Mouse (Mus musculus) hindbrain, embryonic 14.5 days (tissue): ENCODE measurements around the gene Megf6. TPM values are rescaled to one million over a fixed set of nuclear protein-coding genes. Genes with fewer than 3 reads are reported as not detected.

Experiments
- ATAC-seq: fragments of 200-750 bp; cut with Nextera tagmentation; 2 replicates; pipeline ENCODE4 v1.8.0; 2017; ENCODE audit warnings: moderate number of reproducible peaks, mild to moderate bottlenecking, moderate TSS enrichment, moderate library complexity; ENCODE audit not compliant: low FRiP score
- DNase-seq: peaks from one replicate; pipeline ENCODE4 v3.0.0-alpha.2; 2015; ENCODE audit warnings: low spot score
- H3K27ac ChIP-seq: fragments of 300-500 bp; sonication (generic); 2 replicates; pipeline ENCODE4 v1.5.1; 2014; ENCODE audit warnings: mild to moderate bottlenecking, moderate library complexity
- H3K27me3 ChIP-seq: fragments of 300-500 bp; sonication (generic); 2 replicates; pipeline ENCODE4 v1.6.1; 2014; ENCODE audit warnings: mild to moderate bottlenecking, low read length, mixed read lengths; ENCODE audit not compliant: control insufficient read depth, insufficient read depth
- H3K36me3 ChIP-seq: fragments of 300-500 bp; sonication (generic); replicated peaks from 2 replicates; pipeline ENCODE4 v1.6.1; 2014; ENCODE audit not compliant: control insufficient read depth, insufficient read depth
- H3K4me1 ChIP-seq: fragments of 300-500 bp; sonication (generic); replicated peaks from 2 replicates; pipeline ENCODE4 v1.6.1; 2014; ENCODE audit warnings: antibody characterized with exemption, low read length, mixed read lengths; ENCODE audit not compliant: control insufficient read depth, insufficient read depth
- H3K4me2 ChIP-seq: fragments of 300-500 bp; sonication (generic); replicated peaks from 2 replicates; pipeline ENCODE4 v1.6.1; 2014; ENCODE audit warnings: mild to moderate bottlenecking, moderate library complexity
- H3K4me3 ChIP-seq: fragments of 300-500 bp; sonication (generic); replicated peaks from 2 replicates; pipeline ENCODE4 v1.5.1; 2014; ENCODE audit warnings: mild to moderate bottlenecking, low read length
- H3K9ac ChIP-seq: fragments of 300-500 bp; sonication (generic); 2 replicates; pipeline ENCODE4 v1.6.1; 2014
- H3K9me3 ChIP-seq: fragments of 300-500 bp; sonication (generic); 2 replicates; pipeline ENCODE4 v1.6.1; 2016; ENCODE audit warnings: low read length; ENCODE audit not compliant: control insufficient read depth
- WGBS: fragments of 180-500 bp; shearing (Covaris S2); extraction: QIAGEN DNeasy Blood & Tissue Kit; methylation state at CpG from one replicate; pipeline ENCODE4 v1.1.7; 2014; 5-methylcytosine and 5-hydroxymethylcytosine counted together
- polyA plus RNA-seq: library from polyadenylated mRNA; unstranded; fragments of >200 nt; fragmentation: Nextera tagmentation; extraction: Ambion mirVana; gene quantifications from 2 replicates; pipeline ENCODE4 v1.2.1, GENCODE M21; 2014

Gene Megf6
- polyA plus RNA-seq, 1 experiment from 2014 or later = 10.1 TPM

DNA sequence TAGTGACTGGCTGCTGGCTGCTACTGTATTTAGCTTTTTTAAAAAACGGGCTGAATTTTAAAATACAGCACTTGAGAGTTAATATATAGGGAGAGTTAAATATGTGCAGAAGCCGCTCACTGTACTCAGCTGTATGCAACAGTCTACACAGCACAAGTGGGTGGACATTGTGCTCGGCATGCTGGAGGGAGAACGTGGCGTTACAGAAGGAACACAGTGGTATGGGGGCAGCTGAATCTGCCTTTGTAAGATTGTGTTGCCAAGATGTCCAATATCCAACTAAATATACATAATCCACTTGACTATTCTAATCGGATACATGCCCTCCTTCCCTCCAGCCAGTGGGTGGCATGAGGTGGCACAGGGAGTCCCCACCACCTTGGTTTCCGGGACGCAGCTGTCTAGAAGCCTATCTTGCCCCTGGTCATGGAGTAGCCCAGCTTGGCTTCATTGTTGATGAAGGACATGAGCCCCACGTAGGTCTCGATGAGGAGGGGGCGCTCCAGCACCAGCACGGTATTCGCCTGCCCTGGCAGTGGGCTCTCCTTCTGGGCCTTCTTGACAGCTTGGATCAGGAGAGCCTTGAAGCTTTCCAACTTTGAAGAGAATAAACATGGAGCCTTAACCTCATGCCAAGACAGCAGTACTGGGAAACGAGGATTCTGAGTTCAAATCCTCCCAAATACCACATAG is 12.4 kb upstream of the Megf6 start:
- Histone ChIP-seq H3K9me3 (no peaks in the 10 kb centered on the region), H3K4me1 (peaks cover 14% of the 10 kb centered on the region), H3K4me3 (no peak overlapping the region), H3K36me3 (peaks cover 46% of the 10 kb centered on the region), H3K27me3 (no peaks in the 10 kb centered on the region), H3K27ac (no peak overlapping the region), H3K4me2 (no peak overlapping the region), H3K9ac (no peak overlapping the region)
- DNase-seq = no peak
- WGBS = 95% methylated on average over 14 of the region's 14 CpGs
- no peak for ATAC-seq

DNA sequence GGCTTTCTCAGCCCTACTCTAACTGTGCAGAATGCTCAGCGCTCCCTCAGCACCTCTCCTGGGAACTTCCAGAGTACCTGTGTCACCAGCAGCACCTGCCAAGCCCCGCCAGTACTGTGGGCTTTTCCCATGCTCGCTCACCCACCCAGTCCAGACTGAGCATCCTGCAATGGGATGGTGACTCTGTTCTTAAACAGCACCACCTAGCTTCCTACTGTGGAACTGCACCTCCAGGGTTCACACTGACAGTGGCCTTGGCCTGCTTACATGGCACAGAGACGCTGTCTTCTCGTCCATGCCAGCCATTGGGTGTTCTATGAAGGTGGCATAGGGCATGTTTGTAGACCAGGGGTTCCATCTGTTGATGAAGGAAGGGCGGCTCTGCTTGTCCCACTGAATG is 11.5 kb upstream of the Megf6 start:
- H3K36me3 ChIP-seq = peaks cover 40% of the 10 kb centered on the region
- ATAC-seq (peak; percentile 9; the same call in 1 of the 2 replicates), DNase-seq (peak; percentile 88)
- no peaks in the 10 kb centered on the region for H3K27me3 ChIP-seq
- peak overlapping the region; percentile 94; the same call in 1 of the 2 replicates for H3K4me3 ChIP-seq
- H3K9me3 ChIP-seq = no peaks in the 10 kb centered on the region
- peak overlapping the region; percentile 66 for H3K4me2 ChIP-seq
- H3K27ac ChIP-seq = no peak overlapping the region
- H3K9ac ChIP-seq = no peak overlapping the region
- H3K4me1 ChIP-seq = peaks cover 14% of the 10 kb centered on the region
- WGBS = 22% methylated on average over 6 of the region's 6 CpGs

DNA sequence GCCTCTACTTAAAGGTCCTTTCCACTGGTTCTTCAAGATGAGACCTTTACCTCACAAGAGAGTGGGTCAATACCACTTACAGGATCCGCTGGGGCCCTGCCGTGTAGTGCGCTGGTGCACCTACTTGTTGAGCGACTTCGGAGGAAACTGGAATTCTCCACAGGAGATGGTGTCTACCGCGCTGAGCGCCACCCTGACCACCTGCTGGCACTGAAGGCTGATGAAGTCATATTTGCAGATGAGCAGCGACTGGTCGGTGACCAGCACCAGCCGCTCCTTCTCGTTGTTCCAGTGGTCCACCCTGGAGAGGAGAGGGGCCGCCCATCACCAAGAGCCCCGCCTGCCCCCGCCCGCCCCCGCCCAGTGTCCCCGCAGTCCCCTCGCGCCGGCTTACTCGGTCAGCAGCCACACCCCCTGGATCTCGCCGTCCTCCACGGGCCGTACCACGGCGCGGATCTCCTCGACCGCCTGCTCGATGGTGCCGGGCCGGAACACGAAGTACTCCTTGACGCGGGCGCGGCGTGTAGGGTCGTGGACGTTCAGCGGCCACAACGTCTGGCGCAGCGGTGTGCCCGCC is 10.5 kb upstream of the Megf6 start:
- peak overlapping the region; percentile 94 for H3K4me3 ChIP-seq
- 2% methylated on average over 40 of the region's 47 CpGs for WGBS
- peak overlapping the region; percentile 62 for H3K27ac ChIP-seq
- H3K4me2 ChIP-seq = peak overlapping the region; percentile 66
- H3K9ac ChIP-seq = peak overlapping the region; percentile 82
- H3K27me3 ChIP-seq = no peaks in the 10 kb centered on the region
- no peaks in the 10 kb centered on the region for H3K9me3 ChIP-seq
- ATAC-seq (peak; percentile 59), DNase-seq (no peak)
- peaks cover 14% of the 10 kb centered on the region for H3K4me1 ChIP-seq
- peaks cover 30% of the 10 kb centered on the region for H3K36me3 ChIP-seq

DNA sequence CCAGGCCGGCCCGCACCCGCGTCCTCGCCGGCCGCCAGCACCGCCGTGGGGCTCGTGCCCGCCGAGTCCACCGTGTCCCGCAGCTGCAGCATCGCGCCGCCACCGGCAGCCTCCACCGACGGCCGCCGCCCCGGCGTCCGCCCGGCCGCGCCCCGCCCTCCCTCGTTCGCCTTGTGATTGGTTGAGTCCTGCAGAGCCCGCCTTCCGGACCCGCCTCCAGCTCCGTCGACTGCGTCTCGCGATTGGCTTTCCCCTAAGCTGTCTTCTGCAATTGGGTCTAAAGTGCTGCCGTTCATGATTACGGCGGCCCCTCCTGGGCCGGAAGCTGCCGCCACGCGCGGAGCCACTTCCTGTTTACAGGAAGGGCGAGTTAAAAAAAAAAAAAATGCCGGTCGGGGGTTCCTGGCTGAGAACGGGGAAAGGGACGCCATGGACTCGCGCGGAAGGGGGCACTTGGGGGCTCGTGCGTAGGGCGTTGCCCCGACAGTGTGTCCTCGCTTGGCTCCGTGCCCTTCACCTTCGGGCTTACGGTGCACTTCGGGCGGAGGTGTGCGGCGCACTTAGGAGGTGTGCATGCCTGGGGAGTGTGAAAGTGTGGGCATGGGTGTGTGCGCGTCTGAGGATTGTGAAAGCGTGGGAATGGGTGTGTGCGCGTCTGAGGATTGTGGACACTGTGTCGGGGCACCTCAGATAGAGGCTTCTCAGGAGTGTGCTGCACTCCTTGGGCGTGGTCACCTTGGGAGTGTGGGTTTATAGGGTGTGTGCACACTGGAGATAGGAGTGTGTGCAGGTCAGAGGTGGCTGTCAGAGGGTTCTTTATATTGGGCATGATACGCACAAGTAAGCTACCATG is 9.8 kb upstream of the Megf6 start, which contains the start of gene Tprgl:
Tprgl (minus strand) TSS at position 129 of the 853 bp plus-strand sequence.
- DNase-seq (peak; percentile 94), ATAC-seq (peak; percentile 97)
- 1% methylated on average over 53 of the region's 75 CpGs for WGBS
- H3K9ac ChIP-seq = peak within 1 kb of the TSS; percentile 82
- H3K4me3 ChIP-seq = peak within 1 kb of the TSS; percentile 94
- H3K27ac ChIP-seq = peak within 1 kb of the TSS; percentile 62
- no peaks in the 10 kb centered on the region for H3K9me3 ChIP-seq
- peaks cover 14% of the 10 kb centered on the region for H3K4me1 ChIP-seq
- peaks cover 30% of the 10 kb centered on the region for H3K36me3 ChIP-seq
- H3K27me3 ChIP-seq = no peaks in the 10 kb centered on the region
- peak within 1 kb of the TSS; percentile 75 for H3K4me2 ChIP-seq

DNA sequence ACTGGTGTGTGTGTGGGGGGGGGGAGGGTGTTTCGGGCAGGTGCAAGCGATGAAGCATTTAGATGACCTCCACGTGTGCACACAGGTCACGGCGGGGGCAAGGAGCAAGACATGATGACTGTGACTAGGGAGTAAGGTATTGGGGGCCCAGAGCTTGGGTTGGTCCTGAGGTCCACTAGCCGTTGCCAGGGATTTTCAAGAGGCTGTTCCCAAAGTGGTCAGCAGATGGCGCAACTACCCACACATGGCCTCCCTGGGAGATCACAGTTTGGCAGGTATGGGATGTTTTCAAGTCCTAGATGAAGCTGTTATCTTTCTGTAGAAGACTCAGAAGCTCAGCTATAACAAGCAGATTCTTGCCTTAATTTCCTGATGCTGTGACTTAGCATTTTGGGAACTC is 7.2 kb upstream of the Megf6 start:
- DNase-seq (peak; percentile 92), ATAC-seq (no peak)
- H3K27ac ChIP-seq = no peak overlapping the region
- H3K9ac ChIP-seq = no peak overlapping the region
- no peaks in the 10 kb centered on the region for H3K9me3 ChIP-seq
- H3K4me1 ChIP-seq = peaks cover 14% of the 10 kb centered on the region
- H3K36me3 ChIP-seq = peaks cover 5% of the 10 kb centered on the region
- H3K4me2 ChIP-seq = no peak overlapping the region
- no peaks in the 10 kb centered on the region; the same call in 1 of the 2 replicates for H3K27me3 ChIP-seq
- H3K4me3 ChIP-seq = no peak overlapping the region
- 14% methylated on average over 7 of the region's 7 CpGs for WGBS

DNA sequence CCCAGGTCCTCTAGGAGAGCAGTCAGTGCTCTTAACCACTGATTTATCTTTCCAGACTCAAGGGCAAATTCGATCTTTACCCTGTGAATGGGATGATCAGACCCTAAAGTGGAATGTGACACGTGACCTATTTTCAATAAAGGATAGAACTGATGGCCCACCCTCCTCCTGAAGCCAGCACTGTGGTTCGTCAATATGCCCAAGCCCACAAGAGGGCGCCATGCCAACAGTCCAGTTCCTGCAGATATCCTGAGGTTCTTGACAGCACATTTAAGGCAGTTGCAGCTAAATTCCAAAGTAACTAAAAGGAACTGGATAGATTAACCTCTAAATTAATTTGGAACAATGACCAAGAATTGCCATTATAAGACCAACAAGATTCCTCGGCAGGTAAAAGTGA is 3.5 kb upstream of the Megf6 start:
- ATAC-seq (no peak), DNase-seq (no peak)
- Histone ChIP-seq H3K9me3 (no peaks in the 10 kb centered on the region), H3K27me3 (peaks cover 37% of the 10 kb centered on the region), H3K27ac (no peak overlapping the region), H3K4me3 (no peak overlapping the region), H3K4me1 (peaks cover 13% of the 10 kb centered on the region), H3K4me2 (no peak overlapping the region), H3K36me3 (no peaks in the 10 kb centered on the region), H3K9ac (no peak overlapping the region)
- 24% methylated on average over 5 of the region's 5 CpGs for WGBS

DNA sequence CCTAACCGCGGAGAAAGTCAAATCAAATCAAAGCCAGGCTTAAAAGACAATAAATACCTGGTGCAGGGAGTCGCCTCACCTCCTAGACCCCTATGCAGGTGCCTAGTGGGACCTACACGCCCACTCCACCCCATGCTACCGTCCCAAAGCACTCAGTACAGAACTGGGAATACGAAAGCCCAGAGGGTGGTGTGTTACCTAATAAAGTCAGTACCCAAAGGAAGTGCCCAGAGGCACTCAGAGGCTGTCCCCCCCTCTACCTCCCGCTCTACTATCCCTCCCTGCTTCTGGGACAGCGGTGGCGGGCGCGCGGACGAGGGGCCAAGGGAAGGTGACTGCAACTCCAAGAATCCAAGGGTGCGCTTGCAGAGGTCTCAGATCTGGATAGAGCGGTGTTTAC is 509 bp upstream of the Megf6 start:
- Histone ChIP-seq H3K27ac (no peak overlapping the region), H3K9me3 (no peaks in the 10 kb centered on the region), H3K36me3 (no peaks in the 10 kb centered on the region), H3K27me3 (peaks cover 48% of the 10 kb centered on the region), H3K4me1 (peaks cover 19% of the 10 kb centered on the region), H3K9ac (no peak overlapping the region), H3K4me3 (peak overlapping the region; percentile 41), H3K4me2 (peak overlapping the region; percentile 96)
- WGBS = under 1% methylated on average over 15 of the region's 15 CpGs
- peak; percentile 29; the same call in 1 of the 2 replicates for ATAC-seq
- no peak for DNase-seq

DNA sequence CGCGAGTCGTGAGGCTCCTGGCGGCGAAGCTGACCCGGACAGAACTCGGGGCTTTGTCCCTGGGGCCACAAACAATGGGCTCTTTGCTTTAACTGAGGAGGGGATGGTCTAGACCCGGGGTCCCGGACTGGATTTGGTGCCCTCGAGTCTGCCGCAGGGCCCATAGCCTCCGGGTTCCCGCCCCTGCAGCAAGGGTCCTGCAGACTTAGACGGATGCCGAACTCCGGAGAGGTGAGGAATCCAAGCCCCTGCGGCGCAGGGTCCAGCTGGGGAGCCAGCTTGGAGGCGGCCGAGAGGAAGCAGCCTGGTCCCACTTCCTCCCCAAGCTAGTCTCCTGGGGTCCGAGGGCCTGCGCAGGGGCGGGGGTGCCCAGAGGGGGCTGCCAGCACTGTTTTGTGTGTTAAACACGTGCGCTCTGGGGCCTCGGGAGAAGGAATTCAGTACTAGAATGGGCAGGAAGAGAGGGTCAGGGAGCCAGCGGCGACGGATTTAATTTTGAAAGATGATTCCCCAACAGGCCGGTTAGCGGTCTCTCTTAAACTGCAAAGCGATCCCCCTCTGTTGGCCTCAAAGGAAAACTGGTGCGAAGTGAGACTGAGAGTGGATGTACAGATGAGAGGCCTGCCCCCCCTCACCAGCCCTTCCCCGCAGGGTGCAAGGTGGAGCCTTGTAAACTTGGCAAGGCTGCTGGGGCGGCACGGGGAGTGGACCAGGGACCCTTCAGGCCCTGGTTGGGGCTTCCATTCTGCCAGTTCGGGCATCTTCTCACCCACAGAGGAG is 811 bp downstream of the Megf6 start:
- Histone ChIP-seq H3K4me1 (peaks cover 19% of the 10 kb centered on the region), H3K27me3 (peaks cover 48% of the 10 kb centered on the region)
- ATAC-seq = 0 out of 2 replicates have a peak, but pooled peaks have one; percentile 11

More for the DNA sequence above, 811 bp downstream of the Megf6 start:
- peak overlapping the region; percentile 96 for H3K4me2 ChIP-seq
- no peaks in the 10 kb centered on the region for H3K9me3 ChIP-seq
- H3K27ac ChIP-seq = no peak overlapping the region
- H3K4me3 ChIP-seq = peak overlapping the region; percentile 41
- WGBS = 1% methylated on average over 37 of the region's 37 CpGs
- DNase-seq = no peak
- H3K9ac ChIP-seq = peak overlapping the region; percentile 32
- H3K36me3 ChIP-seq = no peaks in the 10 kb centered on the region
